Mouse (Mus musculus) brain, embryonic 14.5 days (tissue): ENCODE measurements at regions not wholly inside any gene's neighbourhood (a gene's known extent, or its start where the extent isn't known, plus 50 kb on each side); places are given as distances from the start of the nearest gene placed in this dataset.

Experiments used
- CTCF ChIP-seq: fragments of 200-500 bp; IDR thresholded peaks from 2 replicates; pipeline ENCODE4 v1.5.1; 2012; ENCODE audit warnings: inconsistent platforms, mild to moderate bottlenecking, moderate library complexity, borderline replicate concordance; ENCODE audit not compliant: insufficient read depth, insufficient read length; ENCODE audit errors: extremely low read depth
- POLR2A ChIP-seq: fragments of 200-500 bp; IDR thresholded peaks from 2 replicates; pipeline ENCODE4 v1.6.1; 2012; ENCODE audit warnings: mild to moderate bottlenecking, inconsistent platforms, borderline replicate concordance; ENCODE audit not compliant: poor library complexity, insufficient read depth, insufficient read length, severe bottlenecking; ENCODE audit errors: extremely low read depth

- no peak for TF ChIP-seq POLR2A
- TF ChIP-seq CTCF: no peak
Measured at GRCm38 (mm10) chr1:22989521-22990221, 112.4 kb downstream of the 4933415F23Rik start.
